Mouse (Mus musculus): ENCODE results near the gene Exph5. TPM values are rescaled to one million over a fixed set of nuclear protein-coding genes. Genes with fewer than 3 reads are reported as not detected.
A peak's percentile ranks its signal among the peaks of the same experiment; 100 is the strongest.

Exph5 gene
- polyA plus RNA-seq, 1 experiment from 2014 or later = 2.1 TPM

DNA sequence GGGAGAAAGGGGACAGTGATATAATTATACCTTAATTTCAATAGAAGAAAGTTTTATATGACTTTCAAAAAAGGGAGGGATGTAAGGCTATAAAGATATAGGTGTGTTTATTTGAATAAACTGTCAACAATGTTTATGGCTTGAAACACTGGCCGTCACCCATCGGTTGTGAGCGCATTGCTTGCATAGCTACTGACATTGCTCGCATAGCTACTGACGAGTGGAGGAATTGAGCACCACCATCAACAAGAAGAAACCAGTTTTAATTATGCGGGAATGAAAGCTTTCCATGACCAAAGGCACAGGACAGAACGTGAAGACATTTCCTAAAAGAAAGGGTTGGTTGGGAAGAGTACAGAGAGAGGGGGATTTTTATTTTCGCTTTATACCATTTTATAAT lies 99.7 kb downstream of the Exph5 start:
- H3K4me1 ChIP-seq (ENCODE audit: control insufficient read depth, insufficient read depth, low read length) = peaks cover 13% of the 10 kb centered on the region
- no peaks in the 10 kb centered on the region; the same call in 1 of the 2 replicates for H3K36me3 ChIP-seq (ENCODE audit: control insufficient read depth, insufficient read depth, low read length)
- ATAC-seq (ENCODE audit: low FRiP score, low TSS enrichment) = no peak
- WGBS = 73% methylated on average over 8 of the region's 8 CpGs
- no peaks in the 10 kb centered on the region for H3K9me3 ChIP-seq (ENCODE audit: control insufficient read depth, low read length)
- H3K4me3 ChIP-seq (ENCODE audit: low read length) = no peak overlapping the region
- no peak overlapping the region for H3K9ac ChIP-seq (ENCODE audit: low read depth, low read length)
- no peak overlapping the region for H3K27ac ChIP-seq (ENCODE audit: low read depth, low read length)
- H3K27me3 ChIP-seq (ENCODE audit: control insufficient read depth, insufficient read depth, low read length) = no peaks in the 10 kb centered on the region
- H3K4me2 ChIP-seq (replicated peaks; ENCODE audit: low read depth, low read length) = no peak overlapping the region

DNA sequence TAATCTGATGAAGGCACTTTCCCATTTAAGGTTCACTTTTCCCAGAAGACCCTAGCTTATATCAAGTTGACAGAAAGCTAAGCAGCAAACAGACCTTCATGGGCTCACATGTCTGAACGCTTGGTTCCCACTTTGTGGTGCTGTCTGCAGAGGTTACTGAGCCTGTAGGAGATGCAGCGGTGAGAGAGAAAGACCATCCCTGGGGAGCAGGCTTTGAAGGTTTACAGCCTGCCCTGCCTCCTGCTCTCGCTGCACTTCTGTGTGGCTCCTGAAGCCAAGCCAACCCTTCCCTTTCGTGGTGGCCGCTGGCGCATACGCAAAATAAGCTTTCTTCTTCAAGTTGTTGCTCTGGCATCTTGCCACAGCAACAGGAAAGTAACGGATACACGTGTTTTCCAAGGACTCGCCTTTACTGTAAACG lies 100.8 kb downstream of the Exph5 start, which contains the start of gene 4930550C14Rik:
Gene 4930550C14Rik (plus strand): TSS at position 35 of the 421 bp plus-strand sequence.
- Histone ChIP-seq H3K9ac (ENCODE audit: low read depth, low read length) (peak within 1 kb of the TSS; percentile 44; the same call in 1 of the 2 replicates), H3K4me3 (ENCODE audit: low read length) (peak within 1 kb of the TSS; percentile 17; the same call in 1 of the 2 replicates), H3K27ac (ENCODE audit: low read depth, low read length) (peak within 1 kb of the TSS; percentile 77), H3K4me1 (ENCODE audit: control insufficient read depth, insufficient read depth, low read length) (peaks cover 13% of the 10 kb centered on the region), H3K4me2 (replicated peaks; ENCODE audit: low read depth, low read length) (peak within 1 kb of the TSS; percentile 40), H3K27me3 (ENCODE audit: control insufficient read depth, insufficient read depth, low read length) (no peaks in the 10 kb centered on the region), H3K9me3 (ENCODE audit: control insufficient read depth, low read length) (no peaks in the 10 kb centered on the region), H3K36me3 (ENCODE audit: control insufficient read depth, insufficient read depth, low read length) (no peaks in the 10 kb centered on the region)
- ATAC-seq (ENCODE audit: low FRiP score, low TSS enrichment) = 0 out of 2 replicates have a peak, but pooled peaks have one; percentile 24
- WGBS = 4% methylated on average over 11 of the region's 11 CpGs

DNA sequence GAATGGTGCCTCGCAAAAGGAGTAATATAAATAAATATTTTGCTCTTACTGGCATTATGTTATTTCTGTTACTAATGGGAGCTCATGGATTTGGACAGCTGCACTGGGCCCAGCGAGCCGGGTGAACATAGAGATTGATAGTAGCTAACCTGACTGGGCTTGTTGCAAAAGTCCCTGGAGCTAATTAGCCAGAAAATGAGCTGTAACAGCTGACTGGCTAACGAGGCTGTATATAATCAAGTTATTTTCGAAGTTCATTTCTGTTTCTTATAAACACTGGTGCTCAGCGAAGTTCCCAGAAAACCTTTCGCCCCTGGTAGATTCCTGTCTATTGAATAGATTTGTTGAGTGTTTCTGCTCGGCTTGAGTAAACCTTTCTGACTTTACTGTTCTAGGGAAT lies 101.5 kb downstream of the Exph5 start:
- Histone ChIP-seq H3K4me1 (ENCODE audit: control insufficient read depth, insufficient read depth, low read length) (peaks cover 13% of the 10 kb centered on the region), H3K9me3 (ENCODE audit: control insufficient read depth, low read length) (no peaks in the 10 kb centered on the region), H3K4me2 (replicated peaks; ENCODE audit: low read depth, low read length) (peak overlapping the region; percentile 40), H3K9ac (ENCODE audit: low read depth, low read length) (no peak overlapping the region), H3K4me3 (ENCODE audit: low read length) (no peak overlapping the region), H3K36me3 (ENCODE audit: control insufficient read depth, insufficient read depth, low read length) (no peaks in the 10 kb centered on the region), H3K27me3 (ENCODE audit: control insufficient read depth, insufficient read depth, low read length) (no peaks in the 10 kb centered on the region), H3K27ac (ENCODE audit: low read depth, low read length) (peak overlapping the region; percentile 77)
- WGBS = 43% methylated on average over 8 of the region's 8 CpGs
- ATAC-seq (ENCODE audit: low FRiP score, low TSS enrichment) = no peak

DNA sequence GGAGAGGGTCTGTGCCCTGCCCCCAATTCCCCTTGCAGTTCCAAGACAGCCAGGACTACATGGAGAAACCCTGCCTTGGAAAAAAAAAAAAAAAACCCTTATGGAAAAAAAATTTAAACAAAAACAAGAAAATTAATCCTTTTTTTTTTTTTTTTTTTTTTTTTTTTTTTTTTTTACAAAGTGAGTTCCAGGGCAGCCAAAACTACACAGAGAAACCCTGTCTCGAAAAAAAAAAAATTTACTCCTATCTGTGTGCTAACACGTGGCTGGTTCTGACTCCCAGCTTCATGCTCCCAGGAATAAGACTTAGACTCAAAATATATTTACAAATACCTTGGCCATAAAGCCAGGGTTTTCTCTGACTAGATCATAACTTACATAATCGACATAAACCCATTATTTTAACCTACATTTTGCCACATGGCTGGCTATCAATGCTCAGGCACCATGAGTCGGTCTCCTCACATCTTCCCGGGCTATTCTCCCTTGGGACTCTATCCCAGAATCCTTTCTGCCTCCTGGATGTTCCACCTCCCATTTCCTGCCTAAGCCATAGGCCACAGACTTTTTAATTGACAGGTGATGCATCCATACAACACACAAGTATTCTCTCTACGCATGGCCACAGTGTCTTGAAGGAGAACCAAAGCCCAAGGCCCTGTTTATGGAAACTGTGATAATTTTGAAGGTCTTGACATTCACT lies 102.7 kb downstream of the Exph5 start:
- Histone ChIP-seq H3K4me3 (ENCODE audit: low read length) (no peak overlapping the region), H3K4me2 (replicated peaks; ENCODE audit: low read depth, low read length) (no peak overlapping the region), H3K27me3 (ENCODE audit: control insufficient read depth, insufficient read depth, low read length) (no peaks in the 10 kb centered on the region), H3K9ac (ENCODE audit: low read depth, low read length) (no peak overlapping the region), H3K9me3 (ENCODE audit: control insufficient read depth, low read length) (no peaks in the 10 kb centered on the region), H3K36me3 (ENCODE audit: control insufficient read depth, insufficient read depth, low read length) (no peaks in the 10 kb centered on the region), H3K27ac (ENCODE audit: low read depth, low read length) (no peak overlapping the region), H3K4me1 (ENCODE audit: control insufficient read depth, insufficient read depth, low read length) (peaks cover 13% of the 10 kb centered on the region)
- 81% methylated on average over 6 of the region's 6 CpGs for WGBS
- ATAC-seq (ENCODE audit: low FRiP score, low TSS enrichment) = no peak

DNA sequence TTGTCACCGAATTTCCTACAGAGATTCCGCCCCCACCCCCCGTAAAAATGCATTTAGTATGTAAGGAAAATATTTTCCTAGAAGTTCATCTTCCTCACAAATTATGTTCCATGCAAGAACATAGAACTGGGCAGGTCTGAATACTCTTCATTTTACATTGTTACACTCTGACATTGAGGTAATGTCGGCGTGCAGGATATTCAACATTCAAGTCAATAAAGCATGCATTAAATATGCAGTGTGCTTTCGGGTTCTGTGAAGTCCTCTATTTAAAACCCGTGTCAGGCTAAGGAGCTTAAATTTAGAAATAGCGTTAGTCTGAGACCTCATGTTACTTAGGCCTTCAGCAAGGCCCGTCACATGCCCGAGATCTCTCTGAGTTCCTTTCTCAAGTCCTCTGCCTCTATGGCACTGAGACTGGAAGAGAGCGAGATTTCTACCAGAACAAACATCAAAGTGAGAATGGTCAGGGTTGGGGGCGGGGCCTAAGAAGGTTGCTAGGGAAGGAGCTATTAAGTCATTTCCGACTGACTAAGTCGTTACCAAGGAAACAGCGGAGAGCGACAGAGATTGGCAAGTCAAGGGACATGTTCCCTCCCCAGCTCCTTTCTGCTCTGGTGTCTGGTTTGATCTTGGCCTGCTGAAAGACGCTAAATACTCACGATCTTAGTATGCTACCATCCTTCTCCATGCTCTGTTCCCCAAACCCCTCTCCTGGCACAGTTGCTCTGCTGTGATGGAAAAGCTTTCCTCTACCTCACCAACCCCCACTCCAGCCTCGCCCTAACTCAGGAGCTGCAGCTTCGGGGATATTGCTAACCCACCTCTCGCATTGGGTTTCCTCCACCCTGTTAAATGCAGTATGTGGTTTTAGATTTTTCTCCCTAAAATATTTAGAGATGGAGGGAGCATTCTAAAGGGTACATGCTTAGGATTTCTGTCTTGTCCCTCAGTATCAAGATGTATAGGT lies 103.6 kb downstream of the Exph5 start:
- Histone ChIP-seq H3K4me2 (replicated peaks; ENCODE audit: low read depth, low read length) (peak overlapping the region; percentile 41), H3K9me3 (ENCODE audit: control insufficient read depth, low read length) (no peaks in the 10 kb centered on the region), H3K27me3 (ENCODE audit: control insufficient read depth, insufficient read depth, low read length) (no peaks in the 10 kb centered on the region), H3K4me1 (ENCODE audit: control insufficient read depth, insufficient read depth, low read length) (peaks cover 13% of the 10 kb centered on the region), H3K36me3 (ENCODE audit: control insufficient read depth, insufficient read depth, low read length) (no peaks in the 10 kb centered on the region), H3K27ac (ENCODE audit: low read depth, low read length) (peak overlapping the region; percentile 21; the same call in 1 of the 2 replicates), H3K9ac (ENCODE audit: low read depth, low read length) (peak overlapping the region; percentile 32; the same call in 1 of the 2 replicates), H3K4me3 (ENCODE audit: low read length) (peak overlapping the region; percentile 35)
- ATAC-seq (ENCODE audit: low FRiP score, low TSS enrichment) = peak; percentile 82
- WGBS = 24% methylated on average over 21 of the region's 21 CpGs

DNA sequence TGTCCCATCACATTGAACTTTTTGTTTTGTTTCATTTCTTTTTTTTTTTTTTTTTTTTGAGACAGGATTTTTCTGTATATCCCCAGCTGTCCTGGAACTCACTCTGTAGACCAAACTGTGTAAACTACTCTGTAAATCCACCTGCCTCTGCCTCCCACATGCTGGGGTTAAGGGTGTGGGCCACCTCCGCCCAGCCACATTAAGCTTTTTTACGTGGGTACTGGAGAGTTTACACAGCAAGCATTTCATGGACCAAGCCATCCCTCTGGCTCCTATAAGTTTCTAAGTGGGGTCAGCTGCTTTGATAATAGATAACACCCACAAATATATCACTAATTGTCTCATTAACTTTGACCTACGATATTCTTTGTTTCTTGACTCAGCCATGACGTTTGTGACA lies 107.1 kb downstream of the Exph5 start:
- ATAC-seq (ENCODE audit: low FRiP score, low TSS enrichment) = no peak
- no peak overlapping the region for H3K27ac ChIP-seq (ENCODE audit: low read depth, low read length)
- 76% methylated on average over 4 of the region's 4 CpGs for WGBS

DNA sequence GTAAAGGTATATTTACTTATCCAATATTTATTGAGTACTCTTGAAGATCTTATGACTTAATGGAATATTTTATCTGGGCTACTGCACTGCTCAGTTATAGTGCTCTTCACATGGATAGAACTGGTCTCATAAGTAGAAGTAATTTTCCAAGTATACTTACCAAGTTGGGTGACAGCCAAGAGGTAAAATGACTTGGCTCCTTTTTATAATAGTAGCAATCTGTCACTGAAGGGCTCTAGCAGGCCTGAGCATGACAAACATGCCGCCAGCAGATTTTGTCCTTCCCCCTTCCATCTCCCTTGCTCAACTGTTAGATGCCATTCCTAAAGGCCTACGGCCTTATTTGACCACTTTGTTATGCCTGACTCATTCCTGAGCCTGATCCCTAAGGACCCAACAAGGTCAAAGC lies 107.5 kb downstream of the Exph5 start:
- no peak overlapping the region for H3K4me3 ChIP-seq (ENCODE audit: low read length)
- no peak overlapping the region for H3K9ac ChIP-seq (ENCODE audit: low read depth, low read length)
- ATAC-seq (ENCODE audit: low FRiP score, low TSS enrichment) = no peak
- 88% methylated on average over 2 of the region's 2 CpGs for WGBS
- H3K36me3 ChIP-seq (ENCODE audit: control insufficient read depth, insufficient read depth, low read length) = no peaks in the 10 kb centered on the region
- no peaks in the 10 kb centered on the region for H3K9me3 ChIP-seq (ENCODE audit: control insufficient read depth, low read length)
- no peaks in the 10 kb centered on the region for H3K27me3 ChIP-seq (ENCODE audit: control insufficient read depth, insufficient read depth, low read length)
- H3K27ac ChIP-seq (ENCODE audit: low read depth, low read length) = no peak overlapping the region
- H3K4me2 ChIP-seq (replicated peaks; ENCODE audit: low read depth, low read length) = no peak overlapping the region
- no peaks in the 10 kb centered on the region for H3K4me1 ChIP-seq (ENCODE audit: control insufficient read depth, insufficient read depth, low read length)

More for the DNA sequence above, 107.1 kb downstream of the Exph5 start:
- Histone ChIP-seq H3K9me3 (ENCODE audit: control insufficient read depth, low read length) (no peaks in the 10 kb centered on the region), H3K36me3 (ENCODE audit: control insufficient read depth, insufficient read depth, low read length) (no peaks in the 10 kb centered on the region), H3K4me1 (ENCODE audit: control insufficient read depth, insufficient read depth, low read length) (no peaks in the 10 kb centered on the region), H3K4me2 (replicated peaks; ENCODE audit: low read depth, low read length) (no peak overlapping the region), H3K4me3 (ENCODE audit: low read length) (no peak overlapping the region), H3K9ac (ENCODE audit: low read depth, low read length) (no peak overlapping the region), H3K27me3 (ENCODE audit: control insufficient read depth, insufficient read depth, low read length) (no peaks in the 10 kb centered on the region)

DNA sequence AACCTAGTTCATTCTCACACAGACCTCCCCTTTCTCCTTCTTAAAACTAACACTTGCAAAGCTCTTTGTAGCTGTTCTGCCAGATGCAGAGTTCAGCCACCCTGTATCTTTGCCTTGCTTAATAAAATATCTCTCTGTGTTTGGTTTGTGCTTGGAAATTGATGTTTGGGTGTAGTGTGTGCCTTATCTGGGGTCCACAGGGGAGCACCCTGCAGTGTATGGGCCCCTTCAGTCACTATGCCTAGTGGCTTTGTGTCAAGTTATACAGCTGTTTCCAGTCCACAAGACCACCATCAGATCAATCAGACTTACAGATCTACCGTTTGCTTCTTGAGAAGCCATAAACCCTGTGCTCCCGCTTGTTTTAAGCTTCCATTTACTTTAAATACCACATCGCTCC lies 108.0 kb downstream of the Exph5 start:
- Histone ChIP-seq H3K4me3 (ENCODE audit: low read length) (no peak overlapping the region), H3K4me2 (replicated peaks; ENCODE audit: low read depth, low read length) (no peak overlapping the region), H3K4me1 (ENCODE audit: control insufficient read depth, insufficient read depth, low read length) (no peaks in the 10 kb centered on the region), H3K27ac (ENCODE audit: low read depth, low read length) (no peak overlapping the region), H3K27me3 (ENCODE audit: control insufficient read depth, insufficient read depth, low read length) (no peaks in the 10 kb centered on the region), H3K9me3 (ENCODE audit: control insufficient read depth, low read length) (no peaks in the 10 kb centered on the region), H3K36me3 (ENCODE audit: control insufficient read depth, insufficient read depth, low read length) (no peaks in the 10 kb centered on the region), H3K9ac (ENCODE audit: low read depth, low read length) (no peak overlapping the region)
- no peak for ATAC-seq (ENCODE audit: low FRiP score, low TSS enrichment)
- 61% methylated on average over 3 of the region's 3 CpGs for WGBS

Data from kidney, embryonic 14.5 days (tissue).